Mouse (Mus musculus) heart, embryonic 14.5 days (tissue): Measurements from ENCODE around the gene Pramel7. TPM values are rescaled to one million over a fixed set of nuclear protein-coding genes. Genes with fewer than 3 reads are reported as not detected.

Source experiments
- ATAC-seq: fragments of 200-750 bp; cut with Nextera tagmentation; 2 replicates; pipeline ENCODE4 v1.8.0; 2017; ENCODE audit warnings: low read depth, moderate TSS enrichment; ENCODE audit not compliant: insufficient number of reproducible peaks, insufficient read depth, low FRiP score
- H3K27ac ChIP-seq, 2 experiments: fragments of 200-500 bp in 1 of 2; fragments of 300-500 bp in 1 of 2; sonication (generic) in 1 of 2; replicated peaks in 1 of 2; 2 replicates each; pipeline ENCODE4 v1.5.1; 2012 to 2014; ENCODE audit warnings: low read depth in 2 of 2, low read length in 2 of 2, control low read depth in 1 of 2, mild to moderate bottlenecking in 1 of 2, mixed read lengths in 1 of 2; ENCODE audit not compliant: control insufficient read depth in 1 of 2, insufficient read depth in 1 of 2
- H3K27me3 ChIP-seq: fragments of 300-500 bp; sonication (generic); 2 replicates; pipeline ENCODE4 v1.6.1; 2014; ENCODE audit warnings: mild to moderate bottlenecking, low read length, control low read depth; ENCODE audit not compliant: control insufficient read depth, insufficient read depth
- H3K36me3 ChIP-seq: fragments of 300-500 bp; sonication (generic); 2 replicates; pipeline ENCODE4 v1.6.1; 2014; ENCODE audit warnings: mild to moderate bottlenecking, control low read depth, low read length, mixed read lengths; ENCODE audit not compliant: control insufficient read depth, insufficient read depth
- H3K4me1 ChIP-seq, 2 experiments: fragments of 200-500 bp in 1 of 2; fragments of 300-500 bp in 1 of 2; sonication (generic) in 1 of 2; 2 replicates each; pipeline ENCODE4 v1.6.1; 2012 to 2014; ENCODE audit warnings: low read length in 2 of 2, control low read depth in 1 of 2, mixed read lengths in 1 of 2; ENCODE audit not compliant: control insufficient read depth in 2 of 2, insufficient read depth in 2 of 2
- H3K4me2 ChIP-seq: fragments of 300-500 bp; sonication (generic); 2 replicates; pipeline ENCODE4 v1.6.1; 2014; ENCODE audit warnings: mild to moderate bottlenecking, low read length
- H3K4me3 ChIP-seq, 2 experiments: fragments of 200-500 bp in 1 of 2; fragments of 300-500 bp in 1 of 2; sonication (generic) in 1 of 2; 2 replicates each; pipeline ENCODE4 v1.5.1; 2012 to 2014; ENCODE audit warnings: low read length in 2 of 2, mild to moderate bottlenecking in 2 of 2, control low read depth in 1 of 2, low read depth in 1 of 2, moderate library complexity in 1 of 2; ENCODE audit not compliant: control insufficient read depth in 1 of 2, insufficient read depth in 1 of 2
- H3K9ac ChIP-seq: fragments of 300-500 bp; sonication (generic); 2 replicates; pipeline ENCODE4 v1.6.1; 2014; ENCODE audit warnings: mild to moderate bottlenecking, low read length
- H3K9me3 ChIP-seq: fragments of 300-500 bp; sonication (generic); 2 replicates; pipeline ENCODE4 v1.6.1; 2016; ENCODE audit warnings: low read length, control low read depth; ENCODE audit not compliant: control insufficient read depth
- WGBS: fragments of 180-500 bp; shearing (Covaris S2); extraction: QIAGEN DNeasy Blood & Tissue Kit; methylation state at CpG from one replicate; pipeline ENCODE4 v1.1.7; 2014; 5-methylcytosine and 5-hydroxymethylcytosine counted together
- polyA plus RNA-seq: library from polyadenylated mRNA; unstranded; fragments of >200 nt; fragmentation: Nextera tagmentation; extraction: Ambion mirVana; gene quantifications from 2 replicates; pipeline ENCODE4 v1.2.1, GENCODE M21; 2014

Gene Pramel7
- polyA plus RNA-seq, 1 experiment from 2014 or later, result not detected

- Histone ChIP-seq H3K27ac (no peak overlapping the region), H3K4me3 (no peak overlapping the region), H3K36me3 (no peaks in the 10 kb centered on the region), H3K9ac (no peak overlapping the region), H3K9me3 (no peaks in the 10 kb centered on the region), H3K27me3 (no peaks in the 10 kb centered on the region), H3K4me1 (no peaks in the 10 kb centered on the region), H3K4me2 (no peak overlapping the region)
- WGBS, result 66% methylated on average over 6 of the region's 8 CpGs
- ATAC-seq, result no peak
Observed at GRCm38 (mm10) chr2:87515457-87516060, 18.7 kb upstream of the Pramel7 start.

GRCm38 (mm10) chr2:87515046-87515445 is 18.2 kb upstream of the Pramel7 start:
- no peak overlapping the region for H3K9ac ChIP-seq

DNA sequence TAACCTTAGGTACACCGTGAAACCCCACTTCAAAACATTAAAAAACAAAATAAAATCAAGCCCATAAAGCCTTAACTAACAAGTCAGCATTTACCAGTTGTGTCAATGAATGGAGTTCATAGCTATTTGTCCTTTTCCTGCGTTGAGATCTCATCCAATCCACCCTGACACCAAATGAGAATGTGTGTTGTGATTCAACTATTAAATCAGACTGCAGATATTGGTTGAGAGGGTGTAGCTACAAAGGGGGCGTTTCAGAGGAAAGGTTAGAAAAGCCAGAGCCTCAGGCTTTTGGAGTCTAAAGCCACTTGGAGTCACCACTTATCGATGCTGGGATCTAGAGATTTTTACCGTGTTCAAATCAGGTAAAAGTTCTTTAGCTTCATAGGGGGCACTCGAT is 9.4 kb upstream of the Pramel7 start, which contains the start of gene Pramel6:
Gene Pramel6 (plus strand): TSS at position 301 of the 400 bp plus-strand sequence.
- Histone ChIP-seq H3K27ac (no peak within 1 kb of the TSS), H3K4me1 (no peaks in the 10 kb centered on the region), H3K36me3 (no peaks in the 10 kb centered on the region), H3K9me3 (no peaks in the 10 kb centered on the region), H3K4me2 (no peak within 1 kb of the TSS), H3K27me3 (no peaks in the 10 kb centered on the region), H3K9ac (no peak within 1 kb of the TSS), H3K4me3 (no peak within 1 kb of the TSS)
- 82% methylated on average over 6 of the region's 6 CpGs for WGBS
- no peak for ATAC-seq

More at GRCm38 (mm10) chr2:87515046-87515445, 18.2 kb upstream of the Pramel7 start:
- H3K4me1 ChIP-seq, result no peaks in the 10 kb centered on the region
- no peak overlapping the region for H3K4me3 ChIP-seq
- H3K27me3 ChIP-seq, result no peaks in the 10 kb centered on the region
- no peaks in the 10 kb centered on the region for H3K9me3 ChIP-seq
- no peaks in the 10 kb centered on the region for H3K36me3 ChIP-seq
- 88% methylated on average over 2 of the region's 2 CpGs for WGBS
- no peak overlapping the region for H3K27ac ChIP-seq
- ATAC-seq, result no peak
- no peak overlapping the region for H3K4me2 ChIP-seq

DNA sequence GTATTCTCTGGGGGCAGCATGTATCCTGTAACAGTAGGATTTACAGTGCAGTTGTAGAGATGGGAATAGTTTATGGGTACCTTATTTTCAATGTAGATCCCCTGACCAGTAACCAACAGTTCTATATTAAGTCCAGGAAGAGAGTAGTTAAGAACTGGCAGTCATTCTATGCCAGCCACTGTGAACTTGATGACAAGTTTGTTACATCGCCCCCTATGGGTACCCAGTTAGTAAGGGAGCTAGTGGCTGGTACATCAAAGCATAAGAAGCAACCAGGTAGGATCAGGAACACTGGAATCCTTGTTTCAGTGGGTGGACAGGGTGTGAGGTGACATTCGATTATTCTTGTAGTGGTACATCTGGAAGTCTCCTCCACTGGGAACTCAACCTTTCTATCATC is 14.6 kb downstream of the Pramel7 start:
- no peak overlapping the region for H3K27ac ChIP-seq
- H3K4me3 ChIP-seq, result no peak overlapping the region
- H3K9me3 ChIP-seq, result no peaks in the 10 kb centered on the region
- 79% methylated on average over 2 of the region's 2 CpGs for WGBS
- H3K9ac ChIP-seq, result no peak overlapping the region
- no peaks in the 10 kb centered on the region for H3K36me3 ChIP-seq
- H3K4me1 ChIP-seq, result no peaks in the 10 kb centered on the region
- no peaks in the 10 kb centered on the region for H3K27me3 ChIP-seq
- no peak overlapping the region for H3K4me2 ChIP-seq
- no peak for ATAC-seq

GRCm38 (mm10) chr2:87481158-87481557 is 15.7 kb downstream of the Pramel7 start:
- Histone ChIP-seq H3K9me3 (no peaks in the 10 kb centered on the region), H3K27ac (no peak overlapping the region), H3K36me3 (no peaks in the 10 kb centered on the region), H3K4me3 (no peak overlapping the region), H3K9ac (no peak overlapping the region), H3K4me2 (no peak overlapping the region), H3K27me3 (no peaks in the 10 kb centered on the region), H3K4me1 (no peaks in the 10 kb centered on the region)
- no peak for ATAC-seq
- 61% methylated on average over 4 of the region's 4 CpGs for WGBS

GRCm38 (mm10) chr2:87480207-87480606 is 16.7 kb downstream of the Pramel7 start:
- Histone ChIP-seq H3K9ac (no peak overlapping the region), H3K27ac (no peak overlapping the region), H3K4me2 (no peak overlapping the region), H3K27me3 (no peaks in the 10 kb centered on the region), H3K4me3 (no peak overlapping the region), H3K4me1 (no peaks in the 10 kb centered on the region), H3K36me3 (no peaks in the 10 kb centered on the region), H3K9me3 (no peaks in the 10 kb centered on the region)
- ATAC-seq, result no peak

- Histone ChIP-seq H3K9me3 (no peaks in the 10 kb centered on the region), H3K27me3 (no peaks in the 10 kb centered on the region), H3K4me2 (no peak overlapping the region), H3K9ac (no peak overlapping the region), H3K4me1 (no peaks in the 10 kb centered on the region), H3K36me3 (no peaks in the 10 kb centered on the region), H3K27ac (no peak overlapping the region), H3K4me3 (no peak overlapping the region)
- ATAC-seq, result no peak
- 82% methylated on average over 4 of the region's 4 CpGs for WGBS
Observed at GRCm38 (mm10) chr2:87461769-87462168, 35.1 kb downstream of the Pramel7 start.

DNA sequence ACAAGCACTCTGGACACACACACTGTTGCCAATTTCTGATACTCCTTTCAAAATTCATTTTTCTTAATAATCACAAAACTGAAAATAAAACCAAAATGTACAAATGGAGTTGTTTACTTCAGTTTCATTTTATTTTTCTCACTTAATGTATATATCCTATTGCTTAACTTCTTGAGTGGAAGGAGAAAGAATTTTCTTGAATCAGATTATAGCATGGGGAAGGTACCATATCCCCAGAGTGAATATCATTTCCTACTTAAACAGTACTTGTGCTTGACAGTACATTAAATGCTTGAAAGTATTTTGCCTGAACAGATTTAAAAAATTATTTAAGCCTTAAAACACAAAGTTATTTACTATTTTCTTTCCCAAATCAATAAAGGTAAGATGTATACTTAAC is 43.2 kb downstream of the Pramel7 start, which contains the start of gene Olfr1126:
Gene Olfr1126 (plus strand): TSS at position 301 of the 400 bp plus-strand sequence.
- no peak for ATAC-seq
- Histone ChIP-seq H3K9ac (no peak within 1 kb of the TSS), H3K4me3 (no peak within 1 kb of the TSS), H3K27me3 (no peaks in the 10 kb centered on the region), H3K27ac (no peak within 1 kb of the TSS), H3K9me3 (no peaks in the 10 kb centered on the region), H3K36me3 (no peaks in the 10 kb centered on the region), H3K4me1 (no peaks in the 10 kb centered on the region), H3K4me2 (no peak within 1 kb of the TSS)
